Mouse (Mus musculus) CD8-positive naive resting alpha-beta T cell, adult 2 months (primary cell): ENCODE results near the gene Atp5g3.
A peak's percentile ranks its signal among the peaks of the same experiment; 100 is the strongest.
"Not testable (repeated sequence)": the region's sequence is repeated elsewhere in the genome, so short reads cannot be mapped to it uniquely, and the experiment has no call there.

ENCODE experiments used
- DNase-seq, 2 experiments: peaks; one replicate each; pipeline ENCODE4 v3.0.0; 2022; ENCODE audit warnings: low read depth in 2 of 2, low spot score in 2 of 2

Gene Atp5g3

DNA sequence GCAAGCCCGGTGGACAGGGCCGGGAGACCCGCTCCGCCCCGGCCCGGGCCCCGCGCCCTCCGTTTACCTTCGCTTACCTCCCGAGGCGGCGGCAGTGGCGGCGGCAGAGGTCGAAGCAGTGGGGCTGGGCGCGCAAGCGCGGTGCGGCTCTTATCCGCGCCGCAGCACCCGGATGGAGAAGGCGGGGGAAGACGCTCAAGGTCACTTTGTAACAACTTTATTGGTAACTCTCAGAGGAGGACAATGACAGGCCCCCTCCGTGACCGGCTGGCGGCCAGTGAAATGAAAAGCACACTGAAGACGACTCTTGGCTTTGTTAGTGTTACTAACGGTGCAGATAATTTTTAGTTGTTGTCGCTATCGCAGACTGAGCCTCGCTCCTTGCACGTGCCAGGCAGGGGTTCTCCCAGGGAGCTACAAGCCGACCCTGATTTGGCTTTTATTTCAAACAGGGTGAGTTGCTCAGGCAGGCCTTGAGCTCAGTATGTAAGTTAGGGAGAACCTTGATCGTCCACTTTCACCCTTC is at the start of gene Atp5g3:
Gene Atp5g3, minus strand, starts transcription at position 152 of the 526 bp plus-strand sequence.
- peak; percentile 88 to 90 for DNase-seq

DNA sequence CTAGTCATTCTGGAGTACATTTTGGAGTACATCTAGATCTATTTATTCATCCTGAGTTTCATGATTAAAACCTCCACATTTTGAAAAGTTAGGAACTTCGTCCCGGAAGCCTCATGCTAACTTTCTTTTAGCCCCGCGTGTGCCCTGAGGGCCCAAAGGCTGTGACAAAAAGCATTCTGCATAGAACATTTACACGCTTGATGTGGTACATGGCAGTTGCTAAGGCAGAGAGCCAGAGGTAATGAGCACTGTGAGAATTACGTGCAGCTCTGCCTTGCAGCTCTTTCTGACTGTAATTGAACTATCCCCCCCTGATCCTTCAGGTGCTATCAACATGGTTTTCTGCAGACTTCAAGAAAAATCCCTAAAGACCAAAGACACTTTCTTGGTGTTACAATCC is 47.2 kb upstream of the Atp5g3 start:
- DNase-seq: no peak

DNA sequence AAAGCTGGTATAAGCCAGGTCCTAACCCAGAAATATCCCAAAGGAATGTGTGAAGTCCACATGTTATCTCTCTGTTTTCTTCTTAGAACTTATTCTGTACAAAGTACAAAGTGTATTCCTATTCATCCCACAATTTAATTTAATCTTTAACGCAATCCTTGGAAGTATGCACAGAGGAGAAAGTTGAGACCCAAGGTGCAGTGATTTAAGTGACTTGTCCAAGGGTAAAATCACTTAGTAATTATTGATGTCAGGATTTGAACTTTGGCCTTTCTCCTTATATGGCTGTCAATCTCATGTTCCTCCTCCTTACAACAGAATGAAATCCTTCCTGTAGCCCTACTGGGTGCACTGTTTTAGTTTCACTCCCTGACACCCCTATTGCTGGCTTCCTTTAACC is 42.5 kb upstream of the Atp5g3 start:
- no peak for DNase-seq

DNA sequence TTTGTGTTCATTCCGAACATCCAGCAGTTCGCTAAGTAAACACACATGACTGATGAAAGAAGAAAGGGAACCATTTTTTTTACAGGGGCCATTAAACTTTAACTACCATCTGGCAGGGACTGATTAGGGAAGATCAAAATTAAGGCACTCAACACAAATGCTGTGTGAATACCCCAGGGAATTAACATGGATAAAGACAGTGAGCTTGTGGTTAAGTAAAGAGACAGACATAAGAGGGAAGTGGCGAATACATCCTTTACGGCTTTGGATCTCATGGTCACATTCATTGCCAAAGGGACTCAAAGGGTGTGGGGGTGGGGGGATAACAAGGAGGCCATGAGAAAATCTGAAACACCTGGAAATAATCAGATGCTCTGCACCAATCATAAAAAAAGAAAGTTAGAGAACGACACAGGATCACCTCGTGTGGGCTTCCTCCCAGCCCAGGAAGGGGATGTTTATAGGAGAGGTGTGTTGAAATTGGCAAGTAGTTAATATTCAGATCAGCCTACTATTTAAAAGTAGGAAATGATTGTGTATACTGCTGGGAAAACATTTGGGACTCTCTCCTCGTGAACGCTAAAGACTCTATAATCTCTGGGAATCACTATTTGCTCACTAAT is 41.6 kb upstream of the Atp5g3 start:
- no peak for DNase-seq

DNA sequence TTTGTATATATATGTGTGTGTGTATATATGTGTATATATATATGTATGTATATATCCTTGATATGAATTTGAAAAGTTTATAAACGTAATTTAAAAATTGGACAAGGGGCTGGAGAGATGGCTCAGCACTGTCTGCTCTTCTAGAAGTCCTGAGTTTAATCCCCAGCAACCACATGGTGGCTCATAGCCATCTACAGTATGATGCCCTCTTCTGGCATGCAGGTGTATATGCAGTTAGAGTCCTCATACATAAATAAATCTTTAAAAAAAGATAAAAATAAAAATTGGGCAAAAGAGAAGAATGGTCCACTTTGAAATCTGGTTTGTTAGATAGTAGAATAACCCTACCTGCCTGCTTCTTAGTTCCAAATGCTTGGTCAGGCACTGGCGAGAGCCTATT is 36.2 kb upstream of the Atp5g3 start:
- DNase-seq: no peak

DNA sequence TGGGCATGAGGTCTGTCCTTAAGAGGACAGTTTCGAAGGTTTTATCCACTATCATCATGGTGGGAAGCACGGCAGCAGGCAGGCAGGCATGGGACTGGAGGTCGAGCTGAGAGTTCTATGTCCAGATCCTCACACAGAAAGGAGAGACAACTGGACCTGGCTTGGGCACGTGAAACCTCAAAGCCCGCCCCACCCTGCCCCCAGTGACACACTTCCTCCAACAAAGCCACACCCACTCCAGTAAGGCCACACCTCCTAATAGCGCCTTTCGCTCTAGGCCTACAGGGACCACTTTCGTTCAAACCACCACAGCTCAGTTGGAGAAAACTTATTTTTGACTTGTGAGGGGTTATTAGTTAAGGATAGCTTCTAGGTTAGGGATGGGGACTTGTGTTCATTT is 32.6 kb upstream of the Atp5g3 start:
- DNase-seq: no peak

DNA sequence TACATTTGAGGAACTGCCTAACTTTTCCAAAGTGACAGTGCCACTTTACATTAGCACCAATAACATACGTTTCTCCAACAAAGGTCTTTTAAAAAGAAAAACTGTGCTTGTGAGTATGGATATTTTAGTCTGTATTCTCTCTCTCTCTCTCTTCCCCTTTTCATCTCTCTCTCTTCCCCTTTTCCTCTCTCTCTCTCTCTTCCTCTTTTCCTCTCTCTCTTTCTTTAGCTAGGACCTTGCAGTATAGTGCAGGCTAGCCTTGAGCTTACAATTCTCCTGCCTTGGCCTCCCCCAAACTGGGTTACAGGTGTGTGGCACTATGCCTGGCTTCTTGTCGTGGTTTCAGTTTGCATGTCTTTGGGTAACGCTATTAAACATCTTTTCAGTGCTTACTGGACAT is 31.7 kb upstream of the Atp5g3 start:
- DNase-seq: no peak

DNA sequence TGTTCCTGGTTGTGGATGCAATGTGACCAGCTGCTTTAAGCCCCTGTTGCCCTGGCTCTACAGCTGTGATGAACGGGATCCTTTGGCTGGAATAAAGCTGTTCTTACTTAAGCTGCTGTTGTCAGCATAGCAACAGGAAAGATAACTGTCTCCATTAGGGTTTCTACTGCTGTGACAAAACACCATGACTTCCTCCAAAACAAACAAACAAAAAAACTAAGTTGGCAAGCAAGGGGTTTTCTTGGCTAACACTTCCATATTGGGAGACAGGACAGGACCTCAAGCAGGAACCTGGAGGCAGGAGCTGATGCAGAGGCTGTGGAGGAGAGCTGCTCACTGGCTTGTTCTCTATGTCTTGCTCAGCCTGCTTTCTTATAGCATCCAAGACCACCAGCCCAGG is 30.2 kb upstream of the Atp5g3 start:
- DNase-seq: no peak

DNA sequence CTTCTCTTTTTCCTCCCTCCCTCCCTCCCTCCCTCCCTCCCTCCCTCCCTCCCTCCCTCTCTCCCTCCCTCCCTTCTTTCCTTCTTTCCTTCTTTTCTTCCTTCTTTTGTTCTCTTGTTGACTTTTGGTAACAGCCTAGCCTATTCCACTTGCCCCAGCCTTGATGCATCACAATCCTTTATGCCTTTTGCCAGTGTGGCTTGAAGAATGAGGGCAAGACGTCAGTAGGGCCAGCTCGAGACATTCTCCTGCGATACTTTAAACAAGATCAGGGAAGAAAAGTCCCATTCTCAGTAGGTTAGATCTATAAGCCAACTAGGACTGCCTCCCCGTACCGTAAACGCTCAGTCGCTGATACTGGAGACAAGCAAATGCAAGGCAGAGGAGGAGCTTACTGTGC is 29.3 kb upstream of the Atp5g3 start:
- no peak for DNase-seq

DNA sequence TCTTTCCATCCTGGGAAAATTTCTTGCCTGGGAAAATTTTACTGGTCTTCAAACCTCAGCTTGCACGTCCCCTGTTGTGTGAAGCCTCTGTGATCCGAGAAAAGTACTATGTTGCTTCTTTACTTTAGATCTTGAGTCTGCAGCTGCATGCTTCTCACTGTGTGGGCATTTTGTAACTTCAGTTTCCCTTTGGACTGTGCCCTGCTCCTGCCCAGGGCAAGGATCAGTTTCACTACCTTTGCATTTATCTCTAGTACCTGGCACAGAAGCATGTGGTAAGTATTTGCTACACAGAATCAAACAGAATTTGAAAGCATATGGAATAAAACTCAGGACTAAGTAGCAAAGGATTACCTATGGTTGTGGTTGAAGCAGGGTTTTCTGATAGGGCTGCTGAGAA is 27.8 kb upstream of the Atp5g3 start:
- no peak for DNase-seq

DNA sequence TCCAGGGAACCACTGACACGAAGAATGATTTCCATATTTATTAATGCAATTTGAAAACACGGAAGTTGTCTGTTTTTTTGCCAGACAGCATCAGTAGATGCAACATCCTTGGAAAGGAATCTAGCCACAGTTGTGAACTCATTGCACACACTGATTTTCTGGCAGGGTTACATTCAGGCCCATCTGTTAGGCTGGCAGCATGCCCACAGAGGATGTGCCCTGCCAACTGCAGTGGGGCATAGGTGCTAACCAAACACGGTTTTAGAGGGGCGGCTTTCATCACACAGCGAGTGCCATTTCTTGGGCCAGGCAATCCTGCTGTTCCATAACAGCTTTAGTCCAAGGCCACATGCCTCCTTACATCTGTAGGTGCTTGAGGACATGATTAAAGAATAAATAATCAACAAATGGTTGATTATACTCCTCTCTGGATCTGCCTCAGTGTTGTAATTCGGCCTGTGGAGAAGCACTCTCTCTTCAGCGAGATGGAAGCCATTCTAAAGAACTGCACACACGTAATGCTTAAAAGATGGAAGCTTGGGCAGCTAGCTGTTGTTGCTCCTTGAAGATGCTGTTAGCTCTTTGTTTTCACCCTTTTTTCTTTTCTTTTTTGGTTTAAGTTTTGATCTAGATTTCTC is 21.7 kb upstream of the Atp5g3 start:
- no peak for DNase-seq

DNA sequence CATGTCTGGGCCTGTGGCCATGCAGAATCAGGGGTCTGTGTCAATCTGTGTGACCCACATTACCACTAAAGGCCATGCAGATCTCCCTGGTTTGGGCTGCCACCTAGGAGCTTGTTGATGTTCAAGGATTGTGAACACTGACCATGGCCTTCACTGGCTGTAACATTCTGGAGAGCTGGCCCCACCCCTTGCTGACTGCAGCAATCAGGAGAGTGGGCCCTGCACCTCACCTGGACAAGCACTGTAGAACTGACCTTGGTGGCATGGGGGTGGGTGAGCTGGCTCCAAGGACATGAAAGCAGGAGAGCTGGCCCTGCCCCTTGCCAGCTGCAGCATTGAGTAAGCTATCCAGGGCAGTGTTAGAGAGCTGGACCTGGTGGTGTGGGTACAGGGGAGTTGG is 16.6 kb upstream of the Atp5g3 start:
- DNase-seq: no peak

DNA sequence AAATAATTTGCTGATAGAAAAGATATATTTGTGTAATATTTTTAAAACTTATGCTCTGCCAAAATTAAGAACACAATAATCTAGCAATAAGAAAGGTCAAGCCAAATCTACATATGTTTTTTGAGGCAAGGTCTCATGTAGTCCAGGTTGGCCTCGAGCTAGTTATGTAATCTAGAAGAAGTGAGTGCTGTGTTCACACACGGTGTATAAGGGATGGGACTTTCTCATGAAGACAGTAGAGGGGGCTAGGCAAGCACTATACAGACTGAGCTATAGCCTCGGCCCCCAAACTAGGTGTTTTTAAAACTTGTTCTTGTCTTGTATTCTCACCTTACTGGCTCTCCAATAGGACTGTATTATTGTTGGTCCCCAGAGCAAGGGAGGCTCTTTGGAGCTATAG is 14.4 kb upstream of the Atp5g3 start:
- DNase-seq: no peak

DNA sequence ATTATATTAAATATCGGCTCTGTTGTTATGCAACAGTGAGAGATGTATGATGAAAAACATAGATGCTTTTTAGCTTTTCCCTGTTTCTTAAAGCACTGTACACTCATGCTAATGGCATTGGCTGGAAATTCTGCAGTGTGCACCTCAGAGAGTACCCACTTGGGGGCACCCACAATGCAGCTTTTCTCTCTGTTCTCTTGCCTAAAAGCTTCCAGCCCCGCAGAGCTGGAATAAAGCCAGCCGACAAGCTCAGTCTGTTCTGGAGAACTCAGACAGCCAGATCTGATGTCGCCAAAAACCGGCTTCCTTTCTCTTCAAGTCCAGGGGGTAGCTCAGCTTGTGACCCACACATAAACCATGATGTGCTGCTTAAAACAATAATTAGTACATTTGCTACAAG is 14.0 kb upstream of the Atp5g3 start:
- DNase-seq: no peak

DNA sequence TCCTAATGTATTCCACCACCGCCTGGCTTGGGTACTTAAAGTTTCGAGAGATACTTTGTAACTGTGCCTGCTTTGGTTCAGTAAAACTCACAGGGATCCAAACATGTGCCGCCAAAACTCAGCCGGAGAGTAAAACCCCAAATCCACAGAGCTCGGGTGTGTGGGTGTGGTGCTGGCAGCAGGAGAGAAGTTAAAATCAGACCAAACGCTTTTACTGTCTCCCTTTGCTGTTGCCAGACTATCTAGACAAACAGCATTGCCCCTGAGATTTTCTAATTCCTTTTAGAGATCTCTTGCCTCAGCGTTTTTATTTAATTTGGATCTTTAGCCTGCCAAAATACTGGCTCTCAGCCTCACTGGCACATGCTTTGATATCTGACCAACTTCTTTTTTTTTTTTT is 8.5 kb upstream of the Atp5g3 start:
- no peak for DNase-seq

DNA sequence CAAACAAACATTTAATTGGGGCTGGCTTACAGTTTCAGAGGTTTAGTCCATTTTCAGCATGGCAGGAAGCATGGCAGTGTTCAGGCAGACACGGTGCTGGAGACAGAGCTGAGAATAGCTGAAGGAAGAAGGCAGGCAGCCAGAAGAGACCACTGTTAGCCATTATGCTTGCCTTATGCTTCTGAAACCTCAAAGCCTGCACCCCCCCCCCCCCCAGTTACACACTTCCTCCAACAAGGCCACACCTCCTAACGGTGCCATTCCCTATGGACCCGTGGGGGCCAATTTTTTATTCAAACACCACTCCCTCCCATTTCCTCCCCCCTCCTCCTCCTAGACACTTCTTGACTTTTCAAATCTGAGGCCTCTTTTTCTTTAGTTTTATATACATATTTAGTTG is 1.1 kb upstream of the Atp5g3 start:
- no peak for DNase-seq

DNA sequence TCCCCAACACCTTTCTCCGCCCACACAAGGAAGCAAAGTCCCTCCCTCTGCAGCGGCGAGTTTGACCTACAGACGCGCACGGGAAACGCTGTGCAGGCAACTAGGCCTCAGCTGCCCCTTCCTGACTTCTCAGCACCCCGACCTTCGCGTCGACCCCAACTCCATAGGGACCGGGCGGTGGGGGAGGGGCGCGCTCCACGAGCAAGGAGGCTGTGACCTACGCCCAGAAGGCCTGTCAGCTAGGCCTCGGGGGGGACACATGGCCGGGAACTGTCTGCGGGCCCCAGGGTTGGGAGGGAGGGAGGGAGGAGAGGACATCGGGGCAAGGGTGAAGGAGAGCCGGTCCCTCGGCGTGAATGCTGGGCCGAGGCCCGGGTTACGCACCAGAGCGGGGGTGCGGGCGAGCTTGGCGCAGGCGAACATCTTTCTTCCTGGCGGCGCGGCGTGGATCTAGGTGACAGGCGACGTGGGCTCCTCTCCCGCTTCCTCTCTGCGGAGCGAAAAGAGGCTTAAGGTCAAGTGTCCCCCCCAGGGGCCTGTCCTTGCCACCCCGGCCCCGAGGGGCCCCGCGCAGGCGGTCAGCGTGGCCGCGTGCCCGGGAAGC is 453 bp downstream of the Atp5g3 start:
- peak; percentile 15 to 28 for DNase-seq

DNA sequence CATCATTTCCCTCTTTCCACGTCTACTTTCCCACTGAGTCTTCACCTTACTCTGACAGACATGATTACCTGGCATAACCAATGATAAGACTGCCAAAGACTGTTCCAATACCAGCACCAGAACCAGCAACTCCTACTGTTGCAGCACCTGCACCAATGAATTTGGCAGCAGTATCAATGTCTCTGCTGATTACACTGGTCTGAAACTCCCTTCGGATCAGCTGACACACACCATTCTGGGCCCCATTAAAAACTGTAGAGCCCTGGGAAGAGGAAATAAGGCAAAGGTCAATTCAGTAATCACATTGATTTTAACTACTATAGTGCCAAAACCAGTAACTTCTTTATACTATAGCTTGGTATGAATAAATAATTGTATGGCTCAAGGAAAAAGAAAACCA is 2.0 kb downstream of the Atp5g3 start:
- DNase-seq: no peak

DNA sequence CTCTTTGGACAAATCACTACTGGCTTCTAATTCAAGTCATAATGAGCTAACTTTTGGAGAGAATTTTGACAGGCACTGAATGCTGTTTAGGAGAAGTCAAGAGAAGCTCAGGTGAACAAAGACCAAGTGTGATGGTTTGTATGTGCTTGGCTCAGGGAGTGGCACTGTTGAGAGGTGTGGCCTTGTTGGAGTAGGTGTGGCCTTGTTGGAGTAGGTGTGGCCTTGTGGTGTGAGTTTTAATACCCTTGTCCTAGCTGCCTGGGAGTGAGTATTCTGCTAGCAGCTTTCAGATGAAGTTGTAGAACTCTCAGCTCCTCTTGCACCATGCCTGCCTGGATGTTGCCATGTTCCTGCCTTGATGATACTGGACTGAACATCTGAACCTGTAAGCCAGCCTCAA is 6.4 kb downstream of the Atp5g3 start:
- DNase-seq: not testable (repeated sequence)

DNA sequence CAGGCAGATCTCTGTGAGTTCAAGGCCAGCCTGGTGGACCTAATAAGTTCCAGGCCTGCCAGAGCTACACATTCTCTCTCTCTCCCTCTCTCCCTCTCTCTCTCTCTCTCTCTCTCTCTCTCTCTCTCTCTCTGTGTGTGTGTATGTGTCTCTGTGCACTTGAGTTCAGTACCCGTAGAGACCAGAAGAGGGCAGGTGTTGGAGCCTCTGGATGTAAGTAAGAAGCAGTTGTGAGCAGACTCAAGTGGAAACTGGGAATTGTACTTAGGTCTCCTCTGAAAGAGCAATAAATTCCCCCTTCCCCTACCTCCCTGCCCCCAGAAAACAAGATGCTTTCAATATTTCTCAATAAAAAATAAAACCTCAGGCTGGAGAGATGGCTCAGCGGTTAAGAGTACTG is 7.6 kb downstream of the Atp5g3 start:
- DNase-seq: no peak

DNA sequence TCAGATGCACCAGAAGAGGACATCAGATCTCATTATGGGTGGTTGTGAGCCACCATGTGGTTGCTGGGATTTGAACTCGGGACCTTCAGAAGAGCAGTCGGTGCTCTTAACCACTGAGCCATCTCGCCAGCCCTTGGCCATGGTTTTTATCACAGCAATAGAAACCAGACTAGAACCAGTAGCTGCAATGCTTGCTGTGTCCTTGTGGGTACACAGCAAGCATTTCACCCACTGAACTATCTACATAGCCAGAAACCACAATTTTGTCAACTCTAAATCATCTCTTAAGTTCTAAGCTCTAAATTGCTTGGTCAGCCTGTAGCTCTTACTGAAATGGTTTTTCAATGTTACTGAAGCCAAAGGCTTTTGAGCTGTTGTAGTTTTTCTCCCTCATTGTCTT is 8.8 kb downstream of the Atp5g3 start:
- not testable (repeated sequence) for DNase-seq

DNA sequence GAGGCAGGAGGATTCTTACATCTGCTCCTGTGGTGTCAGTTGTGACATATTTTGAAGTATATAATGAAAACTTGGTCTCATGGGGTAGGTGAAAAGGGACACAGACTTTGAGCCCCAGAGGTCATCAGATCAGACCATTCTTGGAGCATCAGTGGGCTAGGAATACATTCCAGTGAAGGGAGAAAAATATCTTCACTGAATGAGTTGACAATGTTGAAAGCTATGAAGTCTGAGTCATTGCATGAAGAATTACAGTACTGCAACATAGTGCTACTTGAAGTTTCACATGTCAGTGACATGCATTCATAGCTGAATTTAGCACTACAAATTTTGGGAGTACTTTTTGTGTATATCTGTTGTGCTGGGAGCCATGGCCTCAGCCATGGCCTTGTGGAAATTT is 10.0 kb downstream of the Atp5g3 start:
- no peak for DNase-seq

DNA sequence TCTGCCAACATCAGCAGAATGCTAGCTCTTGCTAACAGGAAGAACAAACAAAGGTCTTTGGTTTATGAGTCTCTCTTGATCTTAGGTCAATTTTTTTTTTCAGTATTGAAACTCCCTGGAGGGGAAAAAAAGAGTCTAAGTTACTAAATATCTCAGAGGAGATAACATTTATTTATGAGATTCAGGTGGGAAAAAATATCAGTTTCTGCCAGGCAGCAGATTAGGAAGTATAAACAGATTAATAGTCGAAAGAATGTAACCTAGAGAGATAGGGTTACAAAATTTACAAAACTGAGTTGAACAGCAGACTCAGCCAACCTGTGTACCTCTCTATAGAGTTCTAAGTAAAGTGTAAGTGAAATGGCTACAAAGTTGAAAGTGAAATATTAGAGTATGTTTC is 10.8 kb downstream of the Atp5g3 start:
- DNase-seq: no peak
